Mouse (Mus musculus): ENCODE measurements around the gene Ngb. TPM values are rescaled to one million over a fixed set of nuclear protein-coding genes. Genes with fewer than 3 reads are reported as not detected.

Ngb gene
- polyA plus RNA-seq, 1 experiment, result 5.0 TPM

- 68% methylated on average over 4 of the region's 4 CpGs for WGBS
- Histone ChIP-seq H3K27me3 (ENCODE audit: control insufficient read depth, insufficient read depth, low read length) (no peaks in the 10 kb centered on the region), H3K4me3 (replicated peaks; ENCODE audit: insufficient read depth, low read depth, low read length) (no peak overlapping the region), H3K4me1 (ENCODE audit: control insufficient read depth, insufficient read depth, low read length) (peaks cover 12% of the 10 kb centered on the region), H3K27ac (ENCODE audit: insufficient read depth, low read length) (no peak overlapping the region)
- TF ChIP-seq POLR2A (IDR thresholded peaks at IDR 0.05; ENCODE audit: borderline replicate concordance, insufficient read depth, low read length), result no peak
- TF ChIP-seq CTCF (IDR thresholded peaks at IDR 0.05; ENCODE audit: borderline replicate concordance, insufficient read depth, low read depth, low read length), result no peak
- no peak for DNase-seq
Observed at GRCm38 (mm10) chr12:87089255-87089654, 13.1 kb downstream of the Ngb start.

DNA sequence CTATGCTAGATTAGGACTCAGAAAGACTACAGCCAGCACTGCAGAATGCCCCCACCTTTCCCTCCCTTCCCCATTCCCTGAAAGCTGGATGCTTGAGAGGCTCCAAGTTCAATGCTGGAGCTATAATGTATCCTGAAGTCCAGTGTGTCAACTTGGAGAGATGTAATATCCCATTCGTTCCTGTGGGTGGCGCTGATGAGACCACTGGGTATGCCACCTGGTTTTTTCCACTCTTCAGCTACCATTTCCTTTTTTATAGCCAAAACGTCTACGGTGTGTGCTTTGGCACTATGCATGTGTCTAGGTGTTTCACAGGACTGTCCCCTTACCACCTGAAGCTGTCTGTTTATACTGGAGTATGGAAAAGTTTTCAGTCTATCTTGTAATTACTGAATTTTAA lies 14.0 kb downstream of the Ngb start:
- DNase-seq, result no peak
- H3K4me3 ChIP-seq (replicated peaks; ENCODE audit: insufficient read depth, low read depth, low read length), result no peak overlapping the region
- WGBS, result 23% methylated on average over 4 of the region's 4 CpGs

GRCm38 (mm10) chr12:87087236-87087635 lies 15.1 kb downstream of the Ngb start:
- TF ChIP-seq CTCF (IDR thresholded peaks at IDR 0.05; ENCODE audit: borderline replicate concordance, insufficient read depth, low read depth, low read length), result no peak
- TF ChIP-seq POLR2A (IDR thresholded peaks at IDR 0.05; ENCODE audit: borderline replicate concordance, insufficient read depth, low read length), result no peak
- DNase-seq, result no peak
- Histone ChIP-seq H3K27ac (ENCODE audit: insufficient read depth, low read length) (no peak overlapping the region), H3K4me1 (ENCODE audit: control insufficient read depth, insufficient read depth, low read length) (peaks cover under 1% of the 10 kb centered on the region), H3K27me3 (ENCODE audit: control insufficient read depth, insufficient read depth, low read length) (no peaks in the 10 kb centered on the region), H3K4me3 (replicated peaks; ENCODE audit: insufficient read depth, low read depth, low read length) (no peak overlapping the region)
- 61% methylated on average over 7 of the region's 7 CpGs for WGBS

More for the DNA sequence above, 14.0 kb downstream of the Ngb start:
- Histone ChIP-seq H3K27me3 (ENCODE audit: control insufficient read depth, insufficient read depth, low read length) (no peaks in the 10 kb centered on the region), H3K4me1 (ENCODE audit: control insufficient read depth, insufficient read depth, low read length) (peaks cover 10% of the 10 kb centered on the region), H3K27ac (ENCODE audit: insufficient read depth, low read length) (no peak overlapping the region)
- TF ChIP-seq CTCF (IDR thresholded peaks at IDR 0.05; ENCODE audit: borderline replicate concordance, insufficient read depth, low read depth, low read length) (peak; percentile 57; the same call in 1 of the 2 replicates), POLR2A (IDR thresholded peaks at IDR 0.05; ENCODE audit: borderline replicate concordance, insufficient read depth, low read length) (no peak)

DNA sequence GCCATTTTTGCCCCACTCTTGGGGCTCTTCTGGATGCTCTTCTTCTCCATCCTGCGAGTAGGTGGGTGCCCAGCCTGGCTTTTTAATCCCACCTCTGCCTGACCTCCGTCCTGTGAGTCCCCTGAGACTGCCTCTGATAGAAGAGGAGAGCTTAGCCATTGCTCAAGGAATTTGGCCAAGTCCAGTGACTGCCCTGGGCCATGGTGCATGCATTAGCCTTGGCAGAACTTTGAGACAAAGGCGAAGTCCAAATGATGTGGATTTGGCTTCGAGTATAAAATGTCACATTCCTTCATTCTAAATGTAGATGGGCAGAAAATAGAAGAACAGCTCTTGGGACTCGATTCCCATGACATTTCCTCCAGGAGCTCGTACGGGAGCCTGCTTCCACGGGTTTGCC lies 19.5 kb downstream of the Ngb start:
- no peak overlapping the region for H3K4me3 ChIP-seq (replicated peaks; ENCODE audit: insufficient read depth, low read depth, low read length)
- no peak overlapping the region for H3K27ac ChIP-seq (ENCODE audit: insufficient read depth, low read length)
- no peak for DNase-seq
- H3K4me1 ChIP-seq (ENCODE audit: control insufficient read depth, insufficient read depth, low read length), result no peaks in the 10 kb centered on the region
- WGBS, result 61% methylated on average over 8 of the region's 8 CpGs
- TF ChIP-seq POLR2A (IDR thresholded peaks at IDR 0.05; ENCODE audit: borderline replicate concordance, insufficient read depth, low read length) (no peak), CTCF (IDR thresholded peaks at IDR 0.05; ENCODE audit: borderline replicate concordance, insufficient read depth, low read depth, low read length) (no peak)
- no peaks in the 10 kb centered on the region for H3K27me3 ChIP-seq (ENCODE audit: control insufficient read depth, insufficient read depth, low read length)

GRCm38 (mm10) chr12:87076610-87077009 lies 25.7 kb downstream of the Ngb start:
- Histone ChIP-seq H3K27ac (ENCODE audit: insufficient read depth, low read length) (no peak overlapping the region), H3K4me3 (replicated peaks; ENCODE audit: insufficient read depth, low read depth, low read length) (no peak overlapping the region), H3K4me1 (ENCODE audit: control insufficient read depth, insufficient read depth, low read length) (no peaks in the 10 kb centered on the region; the same call in 1 of the 2 replicates), H3K27me3 (ENCODE audit: control insufficient read depth, insufficient read depth, low read length) (no peaks in the 10 kb centered on the region)
- 92% methylated on average over 2 of the region's 2 CpGs for WGBS
- TF ChIP-seq POLR2A (IDR thresholded peaks at IDR 0.05; ENCODE audit: borderline replicate concordance, insufficient read depth, low read length), result no peak
- no peak for TF ChIP-seq CTCF (IDR thresholded peaks at IDR 0.05; ENCODE audit: borderline replicate concordance, insufficient read depth, low read depth, low read length)
- DNase-seq, result no peak

- Histone ChIP-seq H3K4me3 (replicated peaks; ENCODE audit: insufficient read depth, low read depth, low read length) (no peak overlapping the region), H3K27ac (ENCODE audit: insufficient read depth, low read length) (no peak overlapping the region), H3K27me3 (ENCODE audit: control insufficient read depth, insufficient read depth, low read length) (no peaks in the 10 kb centered on the region), H3K4me1 (ENCODE audit: control insufficient read depth, insufficient read depth, low read length) (peaks cover 8% of the 10 kb centered on the region)
- TF ChIP-seq CTCF (IDR thresholded peaks at IDR 0.05; ENCODE audit: borderline replicate concordance, insufficient read depth, low read depth, low read length) (no peak), POLR2A (IDR thresholded peaks at IDR 0.05; ENCODE audit: borderline replicate concordance, insufficient read depth, low read length) (no peak)
- no peak for DNase-seq
- 66% methylated on average over 5 of the region's 5 CpGs for WGBS
Observed at GRCm38 (mm10) chr12:87070520-87070919, 31.8 kb downstream of the Ngb start.

- 16% methylated on average over 5 of the region's 5 CpGs for WGBS
- no peak for DNase-seq
Observed at GRCm38 (mm10) chr12:87066429-87066828, 35.9 kb downstream of the Ngb start.

DNA sequence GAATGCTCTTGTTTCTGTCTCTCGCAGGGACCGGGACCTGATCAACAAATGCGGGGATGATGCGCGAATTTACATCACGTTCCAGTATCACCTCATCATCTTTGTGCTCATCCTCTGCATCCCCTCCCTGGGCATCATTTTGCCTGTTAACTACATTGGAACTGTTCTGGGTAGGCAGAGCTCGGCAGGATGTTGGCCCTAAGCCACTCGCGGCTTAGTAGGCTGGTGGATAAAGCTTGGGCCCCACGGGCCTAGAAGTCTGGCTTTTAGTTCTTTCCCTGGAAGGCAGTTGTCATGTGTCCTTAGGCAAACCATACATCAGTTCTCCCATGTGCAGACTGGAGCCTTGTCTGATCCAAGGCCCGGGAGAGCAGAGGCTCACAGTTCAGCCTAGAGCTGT lies 36.9 kb downstream of the Ngb start:
- 33% methylated on average over 11 of the region's 11 CpGs for WGBS

More at GRCm38 (mm10) chr12:87066429-87066828, 35.9 kb downstream of the Ngb start:
- Histone ChIP-seq H3K4me3 (replicated peaks; ENCODE audit: insufficient read depth, low read depth, low read length) (no peak overlapping the region), H3K27me3 (ENCODE audit: control insufficient read depth, insufficient read depth, low read length) (no peaks in the 10 kb centered on the region), H3K27ac (ENCODE audit: insufficient read depth, low read length) (no peak overlapping the region), H3K4me1 (ENCODE audit: control insufficient read depth, insufficient read depth, low read length) (peaks cover 13% of the 10 kb centered on the region)
- TF ChIP-seq POLR2A (IDR thresholded peaks at IDR 0.05; ENCODE audit: borderline replicate concordance, insufficient read depth, low read length), result no peak
- TF ChIP-seq CTCF (IDR thresholded peaks at IDR 0.05; ENCODE audit: borderline replicate concordance, insufficient read depth, low read depth, low read length), result no peak

More for the DNA sequence above, 36.9 kb downstream of the Ngb start:
- Histone ChIP-seq H3K4me3 (replicated peaks; ENCODE audit: insufficient read depth, low read depth, low read length) (no peak overlapping the region), H3K27ac (ENCODE audit: insufficient read depth, low read length) (no peak overlapping the region), H3K27me3 (ENCODE audit: control insufficient read depth, insufficient read depth, low read length) (no peaks in the 10 kb centered on the region), H3K4me1 (ENCODE audit: control insufficient read depth, insufficient read depth, low read length) (peaks cover 13% of the 10 kb centered on the region)
- DNase-seq, result peak; percentile 56 to 61
- TF ChIP-seq POLR2A (IDR thresholded peaks at IDR 0.05; ENCODE audit: borderline replicate concordance, insufficient read depth, low read length), result no peak
- TF ChIP-seq CTCF (IDR thresholded peaks at IDR 0.05; ENCODE audit: borderline replicate concordance, insufficient read depth, low read depth, low read length), result no peak

Measured in cerebellum, adult 2 months (tissue).